Mouse (Mus musculus): Measurements from ENCODE around the gene Actl7b.

Actl7b gene

GRCm38 (mm10) chr4:56741041-56741493, at the start of gene Actl7b:
Gene Actl7b (minus strand): TSS chr4:56741443.
- in situ Hi-C loops (cut with MboI; ENCODE audit: low sequenced_read_pairs) = no loop called here

GRCm38 (mm10) chr4:56771065-56771464, 29.8 kb upstream of the Actl7b start:
- in situ Hi-C loops (cut with MboI; ENCODE audit: low sequenced_read_pairs) = no loop called here

- in situ Hi-C loops (cut with MboI; ENCODE audit: low sequenced_read_pairs) = no loop called here
Measured at GRCm38 (mm10) chr4:56768913-56769312, 27.7 kb upstream of the Actl7b start.

GRCm38 (mm10) chr4:56767861-56768284, 26.6 kb upstream of the Actl7b start:
- in situ Hi-C loops (cut with MboI; ENCODE audit: low sequenced_read_pairs) = no loop called here

- in situ Hi-C loops (cut with MboI; ENCODE audit: low sequenced_read_pairs) = no loop called here
Measured at GRCm38 (mm10) chr4:56757693-56758092, 16.4 kb upstream of the Actl7b start.

- in situ Hi-C loops (cut with MboI; ENCODE audit: low sequenced_read_pairs) = no loop called here
Measured at GRCm38 (mm10) chr4:56756966-56757600, 15.8 kb upstream of the Actl7b start.

GRCm38 (mm10) chr4:56756021-56756420, 14.8 kb upstream of the Actl7b start:
- in situ Hi-C loops (cut with MboI; ENCODE audit: low sequenced_read_pairs) = no loop called here

- in situ Hi-C loops (cut with MboI; ENCODE audit: low sequenced_read_pairs) = no loop called here
Measured at GRCm38 (mm10) chr4:56747456-56747855, 6.2 kb upstream of the Actl7b start.

- in situ Hi-C loops (cut with MboI; ENCODE audit: low sequenced_read_pairs) = no loop called here
Measured at GRCm38 (mm10) chr4:56746345-56746744, 5.1 kb upstream of the Actl7b start.

GRCm38 (mm10) chr4:56743363-56744195, 2.3 kb upstream of the Actl7b start, which contains the start of gene Actl7a:
Gene Actl7a (plus strand): TSS chr4:56743413.
- in situ Hi-C loops (cut with MboI; ENCODE audit: low sequenced_read_pairs) = no loop called here

- in situ Hi-C loops (cut with MboI; ENCODE audit: low sequenced_read_pairs) = no loop called here
Measured at GRCm38 (mm10) chr4:56742698-56743097, 1.5 kb upstream of the Actl7b start.

GRCm38 (mm10) chr4:56740611-56741010, 632 bp downstream of the Actl7b start:
- in situ Hi-C loops (cut with MboI; ENCODE audit: low sequenced_read_pairs) = no loop called here

GRCm38 (mm10) chr4:56740020-56740485, 1.2 kb downstream of the Actl7b start, which contains the start of gene Gm26657:
Gene Gm26657 (plus strand): TSS chr4:56740070.
- in situ Hi-C loops (cut with MboI; ENCODE audit: low sequenced_read_pairs) = no loop called here

GRCm38 (mm10) chr4:56725839-56726238, 15.4 kb downstream of the Actl7b start:
- in situ Hi-C loops (cut with MboI; ENCODE audit: low sequenced_read_pairs) = no loop called here

- in situ Hi-C loops (cut with MboI; ENCODE audit: low sequenced_read_pairs) = no loop called here
Measured at GRCm38 (mm10) chr4:56723237-56723636, 18.0 kb downstream of the Actl7b start.

GRCm38 (mm10) chr4:56722346-56722745, 18.9 kb downstream of the Actl7b start:
- in situ Hi-C loops (cut with MboI; ENCODE audit: low sequenced_read_pairs) = no loop called here

GRCm38 (mm10) chr4:56721469-56721868, 19.8 kb downstream of the Actl7b start:
- in situ Hi-C loops (cut with MboI; ENCODE audit: low sequenced_read_pairs) = no loop called here

GRCm38 (mm10) chr4:56720403-56720802, 20.8 kb downstream of the Actl7b start:
- in situ Hi-C loops (cut with MboI; ENCODE audit: low sequenced_read_pairs) = no loop called here

GRCm38 (mm10) chr4:56719456-56719855, 21.8 kb downstream of the Actl7b start:
- in situ Hi-C loops (cut with MboI; ENCODE audit: low sequenced_read_pairs) = no loop called here

GRCm38 (mm10) chr4:56718573-56719442, 22.4 kb downstream of the Actl7b start:
- in situ Hi-C loops (cut with MboI; ENCODE audit: low sequenced_read_pairs) = no loop called here

- in situ Hi-C loops (cut with MboI; ENCODE audit: low sequenced_read_pairs) = no loop called here
Measured at GRCm38 (mm10) chr4:56717932-56718331, 23.3 kb downstream of the Actl7b start.
